Mouse (Mus musculus) induced T-regulatory cell, adult 2 months (primary cell): ENCODE measurements around the gene Spcs2.

Source experiments
- DNase-seq: peaks from one replicate; pipeline ENCODE4 v3.0.0-alpha.2; 2012; ENCODE audit warnings: low read depth

Spcs2 gene

GRCm38 (mm10) chr7:99864241-99865028 lies 1.2 kb upstream of the Spcs2 start:
- DNase-seq = no peak

GRCm38 (mm10) chr7:99858813-99859585 lies 4.3 kb downstream of the Spcs2 start, which contains the start of gene Xrra1:
Gene Xrra1, plus strand, starts transcription at chr7:99859116.
- DNase-seq = peak; percentile 98

GRCm38 (mm10) chr7:99858175-99858812 lies 5.0 kb downstream of the Spcs2 start:
- DNase-seq = no peak

GRCm38 (mm10) chr7:99856266-99856861 lies 6.9 kb downstream of the Spcs2 start:
- peak; percentile 82 for DNase-seq

GRCm38 (mm10) chr7:99854311-99854710 lies 9.0 kb downstream of the Spcs2 start:
- DNase-seq = no peak

- DNase-seq = no peak
Observed at GRCm38 (mm10) chr7:99853350-99853749, 9.9 kb downstream of the Spcs2 start.

GRCm38 (mm10) chr7:99851618-99852017 lies 11.6 kb downstream of the Spcs2 start:
- no peak for DNase-seq

GRCm38 (mm10) chr7:99851121-99851520 lies 12.1 kb downstream of the Spcs2 start:
- no peak for DNase-seq

- DNase-seq = no peak
Observed at GRCm38 (mm10) chr7:99850534-99850933, 12.7 kb downstream of the Spcs2 start.

GRCm38 (mm10) chr7:99845533-99846236 lies 17.6 kb downstream of the Spcs2 start:
- no peak for DNase-seq

- DNase-seq = no peak
Observed at GRCm38 (mm10) chr7:99838241-99838640, 25.0 kb downstream of the Spcs2 start.

- no peak for DNase-seq
Observed at GRCm38 (mm10) chr7:99837358-99838071, 25.7 kb downstream of the Spcs2 start.

GRCm38 (mm10) chr7:99836781-99837180 lies 26.5 kb downstream of the Spcs2 start:
- no peak for DNase-seq

- peak; percentile 70 for DNase-seq
Observed at GRCm38 (mm10) chr7:99834314-99834853, 28.9 kb downstream of the Spcs2 start.

GRCm38 (mm10) chr7:99833846-99834222 lies 29.4 kb downstream of the Spcs2 start:
- DNase-seq = peak; percentile 85

- peak; percentile 53 for DNase-seq
Observed at GRCm38 (mm10) chr7:99833115-99833845, 30.0 kb downstream of the Spcs2 start.

GRCm38 (mm10) chr7:99828083-99828570 lies 35.1 kb downstream of the Spcs2 start, which contains the start of gene Neu3:
Gene Neu3, minus strand, starts transcription at chr7:99828417.
- DNase-seq = peak; percentile 93

GRCm38 (mm10) chr7:99826096-99826495 lies 37.2 kb downstream of the Spcs2 start:
- no peak for DNase-seq

GRCm38 (mm10) chr7:99825511-99825910 lies 37.8 kb downstream of the Spcs2 start:
- no peak for DNase-seq
